Mouse (Mus musculus): ENCODE data around the gene Zfp526. TPM values are rescaled to one million over a fixed set of nuclear protein-coding genes. Genes with fewer than 3 reads are reported as not detected.

Gene Zfp526
- 0.58 TPM for polyA plus RNA-seq (2014; fragmentation: Illumina TruSeq; extraction: RNeasy Lipid Tissue Mini Kit (QIAGEN cat#74804); ENCODE audit: low read depth, low replicate concordance)

GRCm38 (mm10) chr7:25221102-25221883 is at the start of gene Zfp526:
TSS of gene Zfp526 (plus strand) at chr7:25221425.

GRCm38 (mm10) chr7:25179606-25180161 is 41.5 kb upstream of the Zfp526 start, which contains the start of gene Pou2f2:
TSS of gene Pou2f2 (minus strand) at chr7:25179726.

DNA sequence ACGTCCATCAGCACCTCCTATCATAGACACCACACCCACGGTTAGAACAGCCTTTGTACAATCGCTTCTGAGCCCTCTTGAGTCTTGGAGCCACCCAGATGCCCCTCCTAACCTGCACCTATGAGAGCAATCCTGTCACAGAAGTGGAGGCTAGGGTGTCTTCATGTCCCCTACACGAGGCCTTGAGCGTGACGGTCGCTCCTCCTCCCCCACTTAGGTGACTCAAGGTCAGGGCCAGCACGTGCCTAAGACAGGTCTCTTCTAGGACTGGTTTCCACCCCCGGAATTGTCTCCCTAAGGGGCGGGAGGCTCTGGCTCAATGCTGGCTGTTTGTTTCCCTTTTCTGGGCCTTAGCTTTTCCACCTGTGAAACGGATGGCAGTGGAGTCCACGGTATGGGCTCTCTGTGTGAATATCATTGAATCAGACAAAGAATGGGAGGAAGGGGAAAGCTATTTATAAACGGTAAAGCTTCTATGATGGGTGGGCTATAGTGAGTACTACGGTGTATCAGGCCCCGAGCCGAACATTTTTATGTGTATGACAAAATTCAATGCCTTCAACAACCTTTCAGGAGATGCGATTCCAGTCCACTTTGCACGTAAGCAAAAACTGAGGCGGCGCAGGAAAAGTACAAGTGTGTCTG is 646 bp upstream of the Zfp526 start, which contains the start of gene Dedd2:
TSS of gene Dedd2 (minus strand) at position 159 of the 645 bp plus-strand sequence.

GRCm38 (mm10) chr7:25237249-25238014 is 16.2 kb downstream of the Zfp526 start, which contains the start of gene Gsk3a:
TSS of gene Gsk3a (minus strand) at chr7:25237851.

DNA sequence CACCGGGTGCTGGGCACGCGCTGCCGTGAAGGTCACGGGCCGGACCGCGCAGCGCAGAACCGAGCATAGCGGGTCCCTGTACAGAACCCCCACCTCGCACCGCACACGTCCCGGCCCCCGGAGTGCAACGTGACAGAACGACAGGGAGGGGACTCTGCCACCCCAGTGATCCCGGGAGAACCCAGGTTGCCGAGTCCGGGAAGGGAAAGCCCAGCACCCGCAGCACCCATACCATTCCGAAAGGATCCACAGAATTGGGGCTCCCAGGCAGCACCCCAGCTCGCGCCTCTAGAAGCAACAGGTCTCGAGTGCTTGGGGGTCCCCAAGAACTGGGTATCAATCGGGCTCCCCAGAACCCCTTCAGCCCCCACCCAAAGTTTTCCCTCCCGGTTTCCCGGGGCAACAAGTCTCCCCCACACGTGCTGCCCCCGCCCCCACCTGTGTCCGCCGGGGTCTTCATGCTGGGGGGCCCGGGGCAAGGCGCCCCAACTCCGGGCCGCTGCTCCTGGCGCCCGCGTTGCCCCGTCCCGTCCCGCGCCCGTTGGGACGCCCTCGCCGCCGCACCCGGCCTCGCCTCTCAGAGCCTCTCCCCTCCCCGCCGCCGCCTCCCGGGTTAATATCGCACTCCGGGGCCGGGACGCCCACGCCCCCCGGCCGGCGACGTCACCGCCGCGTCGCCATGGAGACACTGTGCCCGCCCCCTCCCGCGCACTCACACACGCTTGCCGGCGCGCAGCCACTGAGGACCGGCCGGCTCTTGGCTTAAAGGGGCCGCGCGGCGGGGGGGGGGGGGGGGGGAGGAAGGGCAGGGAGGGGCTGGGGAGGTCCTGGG is 29.1 kb downstream of the Zfp526 start, which contains the start of gene Erf:
TSS of gene Erf (minus strand) at position 621 of the 832 bp plus-strand sequence.

GRCm38 (mm10) chr7:25267301-25267750 is 46.1 kb downstream of the Zfp526 start, which contains the start of gene Cic:
TSS of gene Cic (plus strand) at chr7:25267704.

Other genes starting within 250 kb of the Zfp526 start
- 1.6 TPM for gene Rabac1, start 248.7 kb upstream of the Zfp526 start, polyA plus RNA-seq (2014; fragmentation: Illumina TruSeq; extraction: RNeasy Lipid Tissue Mini Kit (QIAGEN cat#74804); ENCODE audit: low read depth, low replicate concordance)
- gene Atp1a3, start 215.5 kb upstream of the Zfp526 start, polyA plus RNA-seq (2014; fragmentation: Illumina TruSeq; extraction: RNeasy Lipid Tissue Mini Kit (QIAGEN cat#74804); ENCODE audit: low read depth, low replicate concordance) = not detected
- 0.32 TPM for gene Grik5, start 149.1 kb upstream of the Zfp526 start, polyA plus RNA-seq (2014; fragmentation: Illumina TruSeq; extraction: RNeasy Lipid Tissue Mini Kit (QIAGEN cat#74804); ENCODE audit: low read depth, low replicate concordance)
- 0.42 TPM for gene Zfp574, start 148.9 kb upstream of the Zfp526 start, polyA plus RNA-seq (2014; fragmentation: Illumina TruSeq; extraction: RNeasy Lipid Tissue Mini Kit (QIAGEN cat#74804); ENCODE audit: low read depth, low replicate concordance)
- gene Pou2f2, start 41.7 kb upstream of the Zfp526 start, polyA plus RNA-seq (2014; fragmentation: Illumina TruSeq; extraction: RNeasy Lipid Tissue Mini Kit (QIAGEN cat#74804); ENCODE audit: low read depth, low replicate concordance) = 0.32 TPM
- gene Dedd2, start 810 bp upstream of the Zfp526 start, polyA plus RNA-seq (2014; fragmentation: Illumina TruSeq; extraction: RNeasy Lipid Tissue Mini Kit (QIAGEN cat#74804); ENCODE audit: low read depth, low replicate concordance) = 0.45 TPM
- gene Gsk3a, start 16.4 kb downstream of the Zfp526 start, polyA plus RNA-seq (2014; fragmentation: Illumina TruSeq; extraction: RNeasy Lipid Tissue Mini Kit (QIAGEN cat#74804); ENCODE audit: low read depth, low replicate concordance) = 6.8 TPM
- gene Erf, start 29.3 kb downstream of the Zfp526 start, polyA plus RNA-seq (2014; fragmentation: Illumina TruSeq; extraction: RNeasy Lipid Tissue Mini Kit (QIAGEN cat#74804); ENCODE audit: low read depth, low replicate concordance) = 1.3 TPM
- gene Cic, start 46.3 kb downstream of the Zfp526 start, polyA plus RNA-seq (2014; fragmentation: Illumina TruSeq; extraction: RNeasy Lipid Tissue Mini Kit (QIAGEN cat#74804); ENCODE audit: low read depth, low replicate concordance) = 5.7 TPM
- 0.69 TPM for gene Pafah1b3, start 76.6 kb downstream of the Zfp526 start, polyA plus RNA-seq (2014; fragmentation: Illumina TruSeq; extraction: RNeasy Lipid Tissue Mini Kit (QIAGEN cat#74804); ENCODE audit: low read depth, low replicate concordance)
- gene Prr19, start 80.0 kb downstream of the Zfp526 start, polyA plus RNA-seq (2014; fragmentation: Illumina TruSeq; extraction: RNeasy Lipid Tissue Mini Kit (QIAGEN cat#74804); ENCODE audit: low read depth, low replicate concordance) = not detected
- gene Tmem145, start 84.7 kb downstream of the Zfp526 start, polyA plus RNA-seq (2014; fragmentation: Illumina TruSeq; extraction: RNeasy Lipid Tissue Mini Kit (QIAGEN cat#74804); ENCODE audit: low read depth, low replicate concordance) = not detected
- 0.29 TPM for gene Megf8, start 95.7 kb downstream of the Zfp526 start, polyA plus RNA-seq (2014; fragmentation: Illumina TruSeq; extraction: RNeasy Lipid Tissue Mini Kit (QIAGEN cat#74804); ENCODE audit: low read depth, low replicate concordance)
- not detected for gene Cnfn, start 148.3 kb downstream of the Zfp526 start, polyA plus RNA-seq (2014; fragmentation: Illumina TruSeq; extraction: RNeasy Lipid Tissue Mini Kit (QIAGEN cat#74804); ENCODE audit: low read depth, low replicate concordance)
- gene Lipe, start 177.3 kb downstream of the Zfp526 start, polyA plus RNA-seq (2014; fragmentation: Illumina TruSeq; extraction: RNeasy Lipid Tissue Mini Kit (QIAGEN cat#74804); ENCODE audit: low read depth, low replicate concordance) = 0.69 TPM
- gene Cxcl17, start 191.5 kb downstream of the Zfp526 start, polyA plus RNA-seq (2014; fragmentation: Illumina TruSeq; extraction: RNeasy Lipid Tissue Mini Kit (QIAGEN cat#74804); ENCODE audit: low read depth, low replicate concordance) = not detected

Data from liver, adult 10 weeks (tissue).